Mouse (Mus musculus) lung, postnatal 0 days (tissue): Measurements from ENCODE around the gene Cabp4.

Source experiments
- CTCF ChIP-seq: IDR thresholded peaks from 2 replicates; pipeline ENCODE4 v1.5.1; 2016; ENCODE audit warnings: antibody characterized with exemption, mild to moderate bottlenecking
- EP300 ChIP-seq: IDR thresholded peaks from 2 replicates; pipeline ENCODE4 v1.6.1; 2016; ENCODE audit warnings: antibody characterized with exemption, mild to moderate bottlenecking, control low read depth

GRCm38 (mm10) chr19:4115816-4116215 lies 28.0 kb downstream of the Cabp4 start:
- TF ChIP-seq CTCF (no peak), EP300 (no peak)
